1 mouse cellular context compared by ENCODE assay signal in genomic region chr16:31209911-31210310, GRCm38 (mm10).
A peak's percentile ranks its signal among the peaks of the same experiment; 100 is the strongest.
TF ChIP-seq lines count a peak whose summit lies in the region.

No protein-coding gene starts in this region.

TF ChIP-seq in MEL, 35 proteins besides CTCF, POLR2A, EP300 and RAD21 (continued from another document):
- TF ChIP-seq BHLHE40 (IDR thresholded peaks at IDR 0.05; ENCODE audit: borderline replicate concordance, low read depth, low read length) (peak; percentile 68; the same call in 1 of the 2 replicates), MAZ (IDR thresholded peaks at IDR 0.05; ENCODE audit: low read depth, low read length) (0 out of 2 replicates have a peak, but pooled peaks have one; percentile 47), USF1 (IDR thresholded peaks at IDR 0.05; ENCODE audit: low read depth, low read length) (peak; percentile 62), TCF12 (IDR thresholded peaks at IDR 0.05; ENCODE audit: low read depth, low read length) (peak; percentile 59), CHD1 (IDR thresholded peaks at IDR 0.05; ENCODE audit: low read depth, low read length) (no peak), RCOR1 (IDR thresholded peaks at IDR 0.05; ENCODE audit: low read depth, low read length) (peak; percentile 93), UBTF (IDR thresholded peaks at IDR 0.05; ENCODE audit: borderline replicate concordance, insufficient read depth, low read depth, low read length) (no peak), SIN3A (IDR thresholded peaks at IDR 0.05; ENCODE audit: low read length) (peak; percentile 63), NRF1 (IDR thresholded peaks at IDR 0.05; ENCODE audit: insufficient read depth, low read depth, low read length, poor library complexity, severe bottlenecking) (no peak), NELFE (IDR thresholded peaks at IDR 0.05; ENCODE audit: low read depth, low read length) (0 out of 2 replicates have a peak, but pooled peaks have one; percentile 9), ZKSCAN1 (IDR thresholded peaks at IDR 0.05; ENCODE audit: low read depth, low read length) (no peak), GATA1 (IDR thresholded peaks at IDR 0.05; ENCODE audit: low read depth, low read length) (peak; percentile 88), MAX (IDR thresholded peaks at IDR 0.05; ENCODE audit: low read length) (peak; percentile 64), MEF2A (IDR thresholded peaks at IDR 0.05; ENCODE audit: extremely low read depth, insufficient replicate concordance, low read depth, low read length, poor library complexity, severe bottlenecking) (no peak), TBP (IDR thresholded peaks at IDR 0.05; ENCODE audit: low read depth, low read length) (no peak), E2F4 (IDR thresholded peaks at IDR 0.05; ENCODE audit: borderline replicate concordance, low read depth, low read length) (no peak), MXI1 (IDR thresholded peaks at IDR 0.05; ENCODE audit: low read depth, low read length) (peak; percentile 76), ELF1 (IDR thresholded peaks at IDR 0.05; ENCODE audit: low read depth, low read length) (0 out of 2 replicates have a peak, but pooled peaks have one; percentile 35), ZMIZ1 (IDR thresholded peaks at IDR 0.05; ENCODE audit: low read depth, low read length) (no peak), ZNF384 (IDR thresholded peaks at IDR 0.05; ENCODE audit: low read depth, low read length) (no peak), MAFK (IDR thresholded peaks at IDR 0.05; ENCODE audit: borderline replicate concordance, low read depth, low read length) (peak; percentile 67; the same call in 1 of the 2 replicates), ETS1 (IDR thresholded peaks at IDR 0.05; ENCODE audit: low read depth, low read length) (peak; percentile 79)
TF ChIP-seq in MEL: peak in this region for 14.
